Mouse (Mus musculus) right cerebral cortex, adult 18-20 months (tissue): Measurements from ENCODE around the gene Ldlr.
A peak's percentile ranks its signal among the peaks of the same experiment; 100 is the strongest.
"Not testable (repeated sequence)": the region's sequence is repeated elsewhere in the genome, so short reads cannot be mapped to it uniquely, and the experiment has no call there.

Experiments
- DNase-seq: peaks from one replicate; pipeline ENCODE4 v3.0.0; 2022; ENCODE audit warnings: mixed read lengths

Ldlr gene

GRCm38 (mm10) chr9:21723377-21724146 lies at the start of gene Ldlr:
TSS of gene Ldlr (plus strand) at chr9:21723483.
- peak; percentile 82 for DNase-seq

GRCm38 (mm10) chr9:21677706-21678105 lies 45.6 kb upstream of the Ldlr start:
- peak; percentile 37 for DNase-seq

DNA sequence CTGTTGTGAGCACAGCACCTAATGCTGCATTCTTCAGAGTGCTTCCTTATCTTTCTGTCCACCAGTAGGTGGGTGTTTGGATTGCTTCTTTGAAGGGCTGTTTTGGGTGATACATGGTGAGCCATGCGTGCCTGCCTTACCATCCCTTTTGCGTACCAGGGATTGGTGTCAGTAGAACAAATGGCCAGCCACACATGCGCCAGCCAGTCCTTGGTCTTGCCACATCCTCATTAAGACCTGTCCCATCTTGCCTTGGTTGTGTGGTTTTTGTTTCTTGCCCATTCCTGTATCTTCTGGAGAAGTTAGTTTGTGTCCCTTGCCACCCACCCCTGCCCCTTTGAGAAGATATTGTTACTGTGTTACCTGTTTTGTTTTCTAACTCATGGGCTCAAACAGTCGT lies 42.8 kb upstream of the Ldlr start:
- no peak for DNase-seq

GRCm38 (mm10) chr9:21682827-21683226 lies 40.5 kb upstream of the Ldlr start:
- no peak for DNase-seq

DNA sequence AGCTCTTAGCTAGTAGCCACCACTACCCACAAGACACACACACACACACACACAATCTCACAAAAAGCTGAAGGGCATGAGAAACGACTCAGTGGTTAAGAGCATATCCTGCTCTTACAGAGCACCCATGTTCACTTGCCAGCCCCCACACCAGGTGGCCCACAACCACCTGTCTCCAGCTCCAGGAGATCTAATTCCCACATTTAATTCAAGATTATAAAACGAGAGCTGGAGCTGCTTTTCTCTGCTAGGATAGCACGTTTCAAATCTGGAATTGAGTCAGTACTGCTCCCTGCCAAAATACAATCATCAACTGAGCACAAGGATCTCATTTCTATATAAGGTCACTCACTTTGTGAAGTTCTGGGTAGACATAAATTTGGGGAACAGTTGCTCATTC lies 39.4 kb upstream of the Ldlr start:
- DNase-seq = no peak

- no peak for DNase-seq
Measured at GRCm38 (mm10) chr9:21688554-21688953, 34.7 kb upstream of the Ldlr start.

DNA sequence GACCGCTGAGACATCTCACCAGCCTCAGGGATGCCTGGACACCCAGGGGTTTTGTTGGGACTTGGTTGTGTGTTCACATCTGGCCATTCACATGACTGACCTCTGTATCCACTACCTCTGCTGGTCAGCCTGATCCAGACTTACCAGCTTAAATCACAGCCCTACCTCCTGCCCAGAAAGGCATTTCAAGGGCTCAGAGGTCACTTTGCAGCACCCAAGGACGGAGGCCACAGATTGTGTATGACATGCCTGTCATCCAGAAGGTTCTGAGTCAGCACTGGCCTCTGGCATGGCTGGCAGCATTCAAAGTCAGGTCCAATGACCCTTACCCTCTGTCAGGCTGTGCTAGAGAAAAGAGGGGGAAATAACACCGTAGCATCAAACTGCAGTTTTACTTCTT lies 33.3 kb upstream of the Ldlr start:
- no peak for DNase-seq

DNA sequence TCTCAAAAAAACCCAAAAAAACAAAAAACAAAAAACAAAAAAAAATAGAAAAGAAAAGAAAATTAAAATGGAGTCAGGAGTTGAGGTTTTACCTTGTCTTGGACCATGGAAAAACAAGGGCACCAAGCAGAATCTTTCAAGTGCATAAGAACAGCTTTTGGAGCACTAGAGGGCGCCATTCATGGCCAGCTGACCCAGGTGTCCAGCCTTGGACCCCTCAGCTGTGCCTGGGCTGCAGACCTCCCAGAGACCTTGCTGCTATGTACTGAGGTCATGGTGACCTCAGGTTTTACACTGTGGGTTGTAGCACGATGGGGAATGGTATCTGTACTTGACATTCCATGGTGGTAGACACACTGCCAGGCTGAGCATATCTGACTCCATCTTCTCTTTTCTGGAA lies 31.4 kb upstream of the Ldlr start:
- no peak for DNase-seq

- no peak for DNase-seq
Measured at GRCm38 (mm10) chr9:21692491-21692890, 30.8 kb upstream of the Ldlr start.

DNA sequence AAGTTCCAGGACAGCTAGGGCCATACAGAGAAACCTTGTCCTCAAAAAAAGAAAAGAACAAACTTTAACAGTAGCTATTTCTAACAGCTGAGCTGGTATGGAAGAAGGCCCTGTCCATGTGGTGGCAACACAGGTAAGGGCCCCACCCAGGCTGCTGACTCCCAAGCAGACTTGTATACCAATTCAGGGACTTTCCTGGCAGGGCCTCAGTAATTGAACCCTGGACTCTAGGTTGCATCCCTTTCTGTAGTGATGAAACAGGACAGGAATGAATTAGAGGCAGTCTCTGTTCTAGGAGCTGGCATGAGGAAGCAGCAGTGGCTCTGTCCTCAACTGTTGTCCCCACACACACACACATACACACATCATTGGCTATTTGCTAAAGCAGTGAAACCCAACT lies 29.2 kb upstream of the Ldlr start:
- DNase-seq = no peak

DNA sequence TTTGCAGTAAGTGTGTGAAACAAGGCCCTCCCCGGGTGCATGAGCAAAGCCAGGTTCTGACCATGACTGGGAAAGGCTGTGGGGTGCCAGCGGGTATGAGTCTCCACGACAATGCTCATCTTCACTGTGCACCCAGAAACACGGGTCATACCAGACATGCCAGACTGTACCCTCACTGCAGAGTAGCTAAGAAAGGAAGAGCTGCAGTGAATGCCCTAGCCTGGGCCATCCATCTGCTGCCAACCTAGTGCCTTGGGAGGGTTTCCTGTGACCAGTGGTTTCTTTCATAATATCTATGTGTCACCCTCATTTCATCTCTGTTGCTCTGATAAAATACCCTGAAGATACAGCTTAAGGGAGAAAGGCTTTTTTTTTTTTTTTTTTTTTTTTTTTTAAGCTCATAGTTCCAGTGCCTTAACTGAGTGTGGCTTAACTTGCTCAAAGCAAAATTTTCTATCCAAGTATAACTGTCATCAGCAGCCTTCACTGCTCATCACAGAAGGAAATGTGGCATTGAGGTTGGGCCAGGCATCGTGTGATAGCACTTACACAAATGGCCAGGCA lies 28.0 kb upstream of the Ldlr start:
- no peak for DNase-seq

- DNase-seq = no peak
Measured at GRCm38 (mm10) chr9:21697121-21697520, 26.2 kb upstream of the Ldlr start.

- not testable (repeated sequence) for DNase-seq
Measured at GRCm38 (mm10) chr9:21699280-21699679, 24.0 kb upstream of the Ldlr start.

DNA sequence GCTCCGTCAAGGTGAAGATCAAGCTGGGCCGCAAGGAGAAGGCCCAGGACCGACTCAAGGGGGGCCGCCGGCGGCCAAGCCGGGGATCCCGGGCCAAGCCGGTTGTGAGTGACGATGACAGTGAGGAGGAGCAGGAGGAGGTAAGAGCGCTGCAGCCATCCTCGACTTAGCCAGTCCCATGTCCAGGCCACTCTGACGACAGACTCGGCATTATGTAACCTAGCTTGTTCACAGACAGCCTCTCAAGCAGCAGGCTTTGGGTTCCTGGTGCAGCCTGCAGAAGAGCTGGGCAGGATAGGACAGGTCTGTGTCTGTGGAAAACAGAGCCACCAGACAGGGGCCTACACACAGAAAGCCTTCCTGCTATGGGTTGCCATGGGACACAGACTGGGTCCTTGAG lies 22.2 kb upstream of the Ldlr start:
- peak; percentile 52 for DNase-seq

GRCm38 (mm10) chr9:21703494-21703893 lies 19.8 kb upstream of the Ldlr start:
- DNase-seq = no peak

- DNase-seq = no peak
Measured at GRCm38 (mm10) chr9:21706085-21706484, 17.2 kb upstream of the Ldlr start.

- DNase-seq = no peak
Measured at GRCm38 (mm10) chr9:21706586-21707265, 16.6 kb upstream of the Ldlr start.

GRCm38 (mm10) chr9:21709340-21709739 lies 13.9 kb upstream of the Ldlr start:
- DNase-seq = no peak

DNA sequence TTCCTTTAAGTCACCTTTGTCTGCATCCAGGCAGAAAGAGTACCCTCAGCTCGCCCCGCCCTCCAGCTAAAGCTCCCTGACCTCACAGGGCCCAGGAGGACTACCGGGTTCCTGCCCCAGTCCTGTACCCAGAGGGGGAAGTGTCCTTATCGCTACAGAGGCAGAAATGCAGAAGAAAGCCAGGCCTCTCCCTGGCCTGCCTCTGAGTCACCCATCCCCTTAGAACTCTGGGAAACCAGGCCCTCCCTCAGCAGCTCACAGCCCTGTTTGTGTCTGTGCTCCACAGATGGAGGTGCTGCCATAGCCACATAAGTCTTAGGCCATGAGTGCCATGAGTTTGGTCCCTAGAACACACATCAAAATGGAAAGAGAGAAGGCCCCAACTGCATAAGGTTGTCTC lies 8.0 kb upstream of the Ldlr start:
- DNase-seq = no peak

DNA sequence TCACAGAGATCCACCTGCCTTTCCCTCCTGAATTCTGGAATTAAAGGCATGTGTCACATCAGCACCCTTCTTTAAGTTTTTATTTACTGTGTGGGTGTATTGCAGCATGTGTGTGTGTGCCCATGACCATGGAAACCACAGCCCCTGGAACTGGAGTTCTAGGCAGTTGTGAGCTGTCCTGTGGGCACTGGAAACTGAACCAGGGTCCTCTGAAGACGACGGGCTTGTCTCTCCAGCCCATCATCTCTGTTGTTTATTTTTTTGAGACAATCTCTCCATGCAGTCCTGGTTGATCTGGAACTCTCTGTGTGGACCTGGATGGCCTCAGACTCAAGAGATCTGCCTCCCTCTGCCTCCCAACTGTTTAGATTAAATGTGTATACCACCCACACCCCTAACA lies 6.3 kb upstream of the Ldlr start:
- no peak for DNase-seq

DNA sequence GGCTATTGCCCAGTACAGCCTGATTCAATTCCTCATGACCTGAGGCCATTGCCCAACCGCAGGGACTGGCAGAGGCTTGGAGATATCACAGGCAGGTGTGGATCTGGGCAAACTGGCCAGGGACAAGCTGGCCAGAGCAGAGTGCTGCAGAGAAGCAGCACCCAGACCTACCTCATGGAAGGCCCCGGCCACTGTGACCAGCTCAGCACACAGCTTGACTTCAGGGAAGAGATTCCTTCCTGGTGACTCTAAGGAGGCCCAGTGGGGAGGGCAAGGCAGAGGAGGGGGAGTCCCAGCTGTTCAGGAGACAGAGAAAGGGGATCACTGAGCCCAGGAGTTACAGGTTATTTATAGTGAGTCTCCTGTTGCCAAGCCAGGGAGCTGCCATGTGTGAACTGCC lies 2.2 kb upstream of the Ldlr start:
- DNase-seq = no peak

GRCm38 (mm10) chr9:21724147-21724536 lies 859 bp downstream of the Ldlr start:
- peak; percentile 94 for DNase-seq

DNA sequence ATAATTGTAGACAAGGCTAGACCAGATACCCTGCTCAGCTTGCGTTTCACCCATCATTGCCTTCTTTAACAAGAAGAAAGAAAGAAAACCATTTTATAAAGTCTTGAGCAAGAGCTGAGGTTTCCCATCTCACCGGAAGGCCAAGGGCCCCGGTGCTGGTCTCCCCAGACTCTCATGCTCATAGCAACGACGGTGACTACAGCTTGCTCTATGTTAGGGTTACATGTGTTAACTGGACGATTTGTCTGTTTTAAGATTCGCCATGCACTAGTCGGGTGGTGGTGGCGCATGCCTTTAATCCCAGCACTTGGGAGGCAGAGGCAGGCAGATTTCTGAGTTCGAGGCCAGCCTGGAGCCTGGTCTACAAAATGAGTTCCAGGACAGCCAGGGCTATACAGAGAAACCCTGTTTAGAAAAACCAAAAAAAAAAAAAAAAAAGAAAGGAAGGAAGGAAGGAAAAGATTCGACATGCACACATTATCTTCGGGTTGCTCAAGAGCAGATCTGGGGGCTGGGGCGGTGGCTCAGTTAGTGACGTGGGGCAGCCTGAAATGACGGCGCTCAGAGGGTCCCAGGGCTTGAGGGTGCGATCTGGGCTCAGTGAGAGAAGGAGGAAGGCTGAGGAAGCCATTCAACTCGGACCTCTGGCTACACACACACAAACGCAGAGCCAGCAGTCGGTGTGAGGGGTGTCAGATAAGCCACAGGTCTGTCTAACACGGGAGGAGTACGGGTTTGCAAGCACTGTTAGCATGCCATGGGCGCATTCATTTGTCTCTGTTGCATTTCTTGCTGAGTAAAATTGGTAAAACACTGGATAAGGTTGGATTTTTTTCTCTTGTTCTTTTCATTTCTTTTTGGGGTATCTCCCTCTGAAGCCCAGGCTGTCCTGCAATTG lies 2.2 kb downstream of the Ldlr start:
- DNase-seq = no peak
